ENCODE assay signal across 12 mouse cellular contexts in the genomic region with DNA sequence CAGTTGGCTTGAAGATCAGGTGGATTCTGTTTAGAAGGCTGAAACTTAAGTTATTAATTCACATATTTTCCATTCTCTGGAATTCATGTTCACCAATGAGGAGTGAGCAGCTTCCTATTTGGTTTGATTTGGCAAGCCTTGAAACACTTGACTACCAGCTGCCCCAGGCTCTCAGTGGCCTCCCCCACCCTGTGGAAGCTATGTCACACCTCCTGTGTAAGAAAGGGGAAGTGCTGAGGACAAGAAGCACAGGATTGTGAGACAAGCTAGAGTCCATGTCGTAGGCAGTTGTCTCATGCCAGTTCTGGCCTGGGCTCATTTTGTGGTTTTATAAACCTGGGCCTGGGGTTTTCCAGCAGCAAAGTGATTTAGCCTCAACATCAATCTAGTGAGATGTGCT. TPM values are rescaled to one million over a fixed set of nuclear protein-coding genes. Genes with fewer than 3 reads are reported as not detected.
DNase-seq lines count a peak whose midpoint lies in the region; ATAC-seq lines count a peak whose summit lies in the region.
"Had no signal": no experiment of that assay in that cellular context is flagged by ENCODE, and none has a peak within 500 bp of the region (broad histone marks: within the 10 kb centered on the region; RNA-seq: fewer than 3 reads in every experiment).

No protein-coding gene starts in this region.

- H3K9me3 ChIP-seq in liver, embryonic 13.5 days (replicated peaks) = no peaks in the 10 kb centered on the region
- H3K9me3 ChIP-seq: embryonic facial prominence, embryonic 13.5 days had no signal

- peak overlapping the region; percentile 77; the same call in 1 of the 2 replicates for H3K4me2 ChIP-seq in liver, embryonic 13.5 days

- H3K27me3 ChIP-seq in liver, embryonic 13.5 days = no peaks in the 10 kb centered on the region
- H3K27me3 ChIP-seq: embryonic facial prominence, embryonic 13.5 days had no signal

- ATAC-seq in liver, embryonic 13.5 days (ENCODE audit: low read depth) = no peak
- ATAC-seq in monocyte, adult 5-6 weeks (replicated peaks; ENCODE audit: insufficient number of reproducible peaks, low FRiP score, low TSS enrichment, poor library complexity, severe bottlenecking) = peak; percentile 69

- peaks cover 25% of the 10 kb centered on the region for H3K4me1 ChIP-seq in liver, embryonic 13.5 days (replicated peaks)

- H3K9ac ChIP-seq in liver, embryonic 13.5 days = no peak overlapping the region
- H3K9ac ChIP-seq: embryonic facial prominence, embryonic 13.5 days had no signal

- no peak overlapping the region for H3K4me3 ChIP-seq in liver, embryonic 13.5 days (replicated peaks)
- H3K4me3 ChIP-seq: embryonic facial prominence, embryonic 13.5 days had no signal

- WGBS in liver, embryonic 13.5 days (ENCODE audit: insufficient replicate concordance) = 24% methylated on average over 1 of the region's 1 CpGs

- H3K27ac ChIP-seq in liver, embryonic 13.5 days = peak overlapping the region; percentile 36; the same call in 1 of the 2 replicates
- H3K27ac ChIP-seq: embryonic facial prominence, embryonic 13.5 days had no signal

- peaks cover 31% of the 10 kb centered on the region for H3K36me3 ChIP-seq in liver, embryonic 13.5 days

- DNase-seq in adrenal gland, postnatal 14 days = peak; percentile 26
- no peak for DNase-seq in adrenal gland, adult 18-20 months (ENCODE audit: low spot score in 2 of 2)
- peak; percentile 51 for DNase-seq in Muller cell, postnatal 12 days (ENCODE audit: inconsistent ontology term)
- no peak for DNase-seq in liver, embryonic 13.5 days
- no peak for DNase-seq in left cerebral cortex, adult 11 months (ENCODE audit: low spot score)
- no peak for DNase-seq in thymus, postnatal 14 days
- no peak for DNase-seq in left cerebral cortex, adult 8-10 months (ENCODE audit: low spot score in 2 of 2)
- DNase-seq: gastrocnemius, adult 2 months; midbrain, embryonic 14.5 days had no signal

RNA-seq across cellular contexts. Expression of a gene that starts 2.4 kb away (rescaled TPM):
- total RNA-seq in adrenal gland, postnatal 14 days (2021) = 45.4 and 50.7 TPM in 2 replicates
- 10 to 100 TPM; 50.1 to 62.0 TPM for total RNA-seq in adrenal gland, adult 18-20 months (2021)
- polyA plus RNA-seq in liver, embryonic 13.5 days (2015; fragmentation: Nextera tagmentation; extraction: Ambion mirVana) = 12.3 and 15.7 TPM in 2 replicates
- 108 to 119 TPM (median 113 TPM) in 3 replicates for total RNA-seq in monocyte, adult 5-6 weeks (2017)
- total RNA-seq in left cerebral cortex, adult 8-10 months (2022) = 10 to 100 TPM; 85.4 to 91.5 (median 86.1) TPM

RNA-seq across cellular contexts. Expression of a gene that starts 42.8 kb away (rescaled TPM):
- 1.9 and 2.6 TPM in 2 replicates for total RNA-seq in adrenal gland, postnatal 14 days (2021)
- 1 to 10 TPM in 1 of 2 experiments, under 1 TPM in 1; 0.42 to 1.1 TPM for total RNA-seq in adrenal gland, adult 18-20 months (2021)
- 1.5 and 2.0 TPM in 2 replicates for polyA plus RNA-seq in liver, embryonic 13.5 days (2015; fragmentation: Nextera tagmentation; extraction: Ambion mirVana)
- total RNA-seq in monocyte, adult 5-6 weeks (2017) = 0.21 to 1.6 TPM in 2 of 3 replicates, not detected in the other
- total RNA-seq in left cerebral cortex, adult 8-10 months (2022) = 1 to 10 TPM in 2 of 4 experiments, under 1 TPM in 2; 0.33 to 2.2 (median 0.99) TPM
- total RNA-seq: gastrocnemius, adult 2 months had no signal
- polyA plus RNA-seq: C2C12 had no signal

Comparison
In these comparisons a context has a peak if more than half of its experiments do, and no peak if none do; other contexts are left out.
1. DNase-seq: peak in adrenal gland, postnatal 14 days (single experiment) and Muller cell, postnatal 12 days (single experiment); none in adrenal gland, adult 18-20 months (0 of 2), liver, embryonic 13.5 days (single experiment), left cerebral cortex, adult 11 months (single experiment), thymus, postnatal 14 days (single experiment) and left cerebral cortex, adult 8-10 months (0 of 2).